Mouse (Mus musculus): ENCODE results near the gene Cd276.

Gene Cd276

DNA sequence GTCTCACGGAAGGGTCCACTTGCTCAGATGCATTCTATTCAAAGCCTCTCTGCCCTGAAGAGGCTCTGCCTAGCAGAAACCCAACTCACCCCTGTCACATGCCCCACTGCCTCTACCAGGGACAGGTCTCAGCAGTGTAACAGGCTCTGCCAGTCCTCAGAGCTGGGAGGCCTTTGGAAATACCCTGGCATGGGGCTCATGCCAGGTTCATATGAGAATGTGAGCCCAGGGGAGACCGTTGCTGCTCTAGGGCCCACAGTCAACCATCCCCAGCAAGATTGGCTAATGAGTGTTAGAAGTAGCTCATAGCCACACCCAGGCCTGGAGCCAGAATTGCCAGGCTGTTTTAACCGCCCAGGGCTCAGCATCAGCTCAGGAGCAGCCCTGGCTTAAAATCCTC is 5.5 kb downstream of the Cd276 start:
- DNase-seq: no peak

DNA sequence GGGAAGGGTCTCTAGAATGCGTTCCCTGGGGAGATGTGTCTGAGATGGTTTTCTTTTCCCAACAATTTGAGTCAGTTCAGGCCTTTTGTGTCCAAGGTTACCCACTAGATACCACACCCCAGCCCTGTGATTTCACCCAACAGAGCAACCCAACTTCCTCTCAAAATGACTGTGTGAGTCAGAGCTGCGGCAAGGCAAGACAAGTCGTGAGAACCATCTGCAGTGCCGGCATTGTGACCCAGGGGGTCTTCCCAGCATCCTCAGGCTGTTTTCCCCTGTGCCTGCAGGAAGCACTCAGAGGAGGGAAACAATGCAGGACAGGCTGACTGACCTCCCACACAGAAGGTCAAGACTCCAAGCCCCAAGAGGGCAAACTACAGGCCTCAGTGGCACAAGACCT is 6.3 kb downstream of the Cd276 start:
- no peak for DNase-seq

DNA sequence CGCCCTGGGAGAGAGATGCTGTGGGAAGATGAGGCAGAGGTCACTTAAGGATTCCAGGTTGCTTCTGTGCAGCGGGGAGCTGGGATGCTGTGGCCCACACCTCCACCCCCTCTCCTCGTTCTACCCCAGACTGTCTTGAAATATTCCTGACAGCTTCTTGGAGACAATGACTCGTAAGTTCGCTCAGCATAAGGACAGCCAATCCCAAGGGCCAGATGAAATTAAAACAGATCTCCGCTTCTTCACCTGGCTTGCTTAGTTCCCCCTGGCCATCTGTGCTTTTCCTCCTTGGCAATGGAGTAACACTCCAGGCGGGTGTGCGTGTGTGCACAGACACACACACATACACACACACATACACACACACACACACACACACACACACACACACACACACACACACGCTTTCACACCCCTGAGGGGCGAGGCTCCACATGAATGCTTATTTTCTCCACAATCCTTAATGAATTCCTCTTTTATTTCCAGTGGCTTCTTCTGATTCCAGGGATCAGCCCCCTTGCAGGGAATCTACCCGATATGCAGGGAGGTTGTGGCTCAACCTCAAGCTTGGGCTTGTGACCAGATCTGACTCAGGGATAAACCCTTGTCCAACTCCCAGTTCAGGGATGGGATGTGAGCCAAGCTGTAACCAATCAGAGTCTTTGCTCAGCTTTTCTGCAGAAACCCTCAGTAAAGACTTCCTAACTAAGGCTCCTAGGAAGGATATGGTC is 8.4 kb downstream of the Cd276 start:
- DNase-seq: no peak

DNA sequence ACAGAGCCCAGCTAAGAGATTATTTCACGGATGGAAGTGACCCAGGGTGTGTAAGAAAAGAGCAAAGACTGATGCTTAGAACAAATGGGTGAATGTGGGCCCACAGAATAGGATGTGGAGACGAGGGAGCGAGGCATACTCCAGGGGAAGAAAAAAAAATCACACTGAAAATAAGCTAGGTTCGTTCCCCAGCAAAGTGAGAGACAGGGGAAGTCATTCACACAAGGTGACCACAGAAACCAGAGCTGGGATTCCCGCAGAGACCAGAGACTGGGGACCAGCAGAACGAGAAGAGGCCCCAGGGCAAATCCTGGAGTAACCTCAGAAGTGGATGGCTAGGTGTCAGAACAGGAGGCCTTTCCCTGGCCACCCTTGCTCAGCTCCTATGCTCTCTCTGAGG is 9.8 kb downstream of the Cd276 start:
- no peak for DNase-seq

DNA sequence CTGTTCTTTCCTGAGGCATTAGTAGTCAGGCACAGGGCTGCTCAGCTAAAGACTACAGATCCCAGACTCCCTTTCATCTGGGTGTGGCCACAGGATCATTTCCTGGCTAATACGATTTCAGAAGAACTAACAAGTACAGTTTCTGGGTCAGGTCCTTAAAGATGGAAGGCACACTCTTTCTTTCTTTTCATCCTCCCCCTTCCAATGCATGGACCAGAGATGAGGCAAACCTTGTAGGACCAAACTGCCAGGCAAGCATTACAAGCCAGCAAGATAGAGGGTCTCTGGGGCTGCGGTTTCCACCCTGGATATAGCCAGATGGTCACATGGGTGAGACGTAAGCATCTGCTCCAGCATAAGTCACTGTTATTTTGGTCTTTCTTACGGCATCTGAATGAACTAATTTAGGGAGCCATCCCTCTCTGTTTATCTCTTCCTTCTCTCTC is 10.3 kb downstream of the Cd276 start:
- no peak for DNase-seq

GRCm38 (mm10) chr9:58541895-58542338 is 13.3 kb downstream of the Cd276 start:
- peak; percentile 35 for DNase-seq

GRCm38 (mm10) chr9:58539886-58540285 is 15.4 kb downstream of the Cd276 start:
- DNase-seq: peak; percentile 76

DNA sequence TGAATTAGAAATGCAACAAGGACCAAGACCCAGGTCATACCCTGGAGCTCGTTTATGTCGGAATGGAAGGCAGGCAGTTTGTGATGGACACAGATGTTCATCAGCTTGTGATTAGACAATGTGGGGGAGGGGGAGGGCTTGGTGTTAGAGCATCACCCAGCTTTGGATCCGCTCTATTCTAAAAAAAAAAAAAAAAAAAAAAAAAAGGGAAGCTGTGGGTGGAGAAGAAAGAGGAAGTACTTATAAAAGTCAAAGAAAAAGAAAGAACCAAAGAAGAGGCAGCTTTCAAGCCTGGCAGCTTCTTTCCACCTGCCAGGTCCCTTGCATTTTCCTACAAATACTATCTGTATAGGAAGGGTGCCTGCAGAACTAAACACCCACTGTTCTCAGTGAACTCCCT is 17.5 kb downstream of the Cd276 start:
- DNase-seq: no peak

- DNase-seq: peak; percentile 71
These were observed 19.6 kb downstream of the Cd276 start for GRCm38 (mm10) chr9:58535447-58536134.

DNA sequence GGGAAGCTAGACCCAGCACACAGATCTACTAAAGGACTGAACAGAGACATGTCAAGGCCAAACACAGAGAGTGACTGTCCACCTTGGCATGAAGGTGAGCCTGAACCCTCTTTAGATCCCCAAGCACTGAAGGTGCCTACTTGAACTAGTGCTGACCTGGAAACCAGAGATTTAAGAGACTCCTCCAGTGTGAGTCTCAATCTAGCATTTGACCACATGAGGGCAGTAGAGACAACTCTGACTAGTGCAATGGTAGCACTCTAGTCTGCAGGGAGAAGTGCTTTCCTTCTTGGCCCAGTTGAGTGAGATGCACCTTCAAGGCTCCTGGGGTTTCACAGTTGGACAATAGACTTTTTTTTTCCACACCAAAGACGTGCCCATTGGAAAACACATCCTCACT is 20.5 kb downstream of the Cd276 start:
- peak; percentile 80 for DNase-seq

DNA sequence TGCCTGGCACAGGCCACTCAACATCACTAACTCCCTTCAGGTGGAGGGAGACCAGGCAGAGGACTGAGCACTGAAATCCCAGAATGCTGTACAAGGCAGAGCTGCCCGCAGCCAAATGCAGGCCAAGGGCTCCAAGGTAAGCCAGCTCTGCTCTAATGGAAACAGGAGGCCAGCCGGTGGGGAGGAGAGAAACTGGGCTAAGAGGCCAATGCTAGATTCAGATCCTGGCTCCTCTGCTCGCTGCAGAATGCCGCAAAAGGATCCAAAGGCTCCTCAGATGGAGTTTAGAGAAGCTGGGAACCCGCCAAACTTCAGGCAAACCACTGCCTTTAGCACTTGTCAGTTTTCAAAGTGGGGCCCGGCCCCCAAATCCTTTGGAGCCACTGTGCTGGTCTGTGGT is 21.9 kb downstream of the Cd276 start:
- no peak for DNase-seq

DNA sequence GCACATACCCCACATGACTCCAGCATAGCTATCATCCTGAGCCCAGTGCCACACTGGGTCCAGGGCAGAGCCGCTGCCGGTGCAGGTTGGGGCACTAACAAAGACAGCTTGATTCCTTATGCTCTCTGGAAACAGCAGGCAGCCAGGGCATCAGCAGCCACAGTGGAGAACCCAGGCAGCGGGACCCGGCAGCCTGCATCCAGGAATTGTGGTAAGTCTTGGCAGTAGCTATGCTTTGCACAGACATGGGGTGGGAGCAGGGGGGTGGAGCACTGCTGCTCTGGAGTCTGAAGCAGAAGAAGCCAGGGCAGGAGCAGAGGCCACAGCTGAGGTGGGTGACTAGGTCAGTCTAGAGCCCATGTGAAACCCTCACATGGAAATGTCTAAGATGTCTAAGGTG is 23.0 kb downstream of the Cd276 start:
- DNase-seq: no peak

GRCm38 (mm10) chr9:58530407-58530806 is 24.8 kb downstream of the Cd276 start:
- DNase-seq: no peak

GRCm38 (mm10) chr9:58527841-58528240 is 27.4 kb downstream of the Cd276 start:
- no peak for DNase-seq

DNA sequence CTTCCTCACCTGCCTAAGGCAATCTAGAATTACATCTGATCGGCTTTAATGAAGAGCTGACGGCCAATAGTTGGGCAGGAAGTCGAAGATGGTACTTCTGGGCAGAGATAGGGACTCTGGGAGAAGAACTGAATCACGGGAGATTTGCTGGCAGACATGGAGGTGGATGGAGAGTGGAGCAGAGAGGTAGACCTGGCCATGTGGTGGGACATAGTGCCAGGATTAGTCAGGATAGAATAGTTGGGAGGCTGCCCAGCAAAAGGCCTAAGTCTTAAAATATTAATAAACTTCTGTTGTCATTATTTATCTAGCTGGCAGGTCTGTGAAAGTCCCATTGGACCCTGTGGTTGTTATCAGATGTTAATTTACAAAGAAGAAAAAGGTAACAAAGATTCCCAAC is 30.1 kb downstream of the Cd276 start:
- DNase-seq: no peak

GRCm38 (mm10) chr9:58521883-58522423 is 33.3 kb downstream of the Cd276 start:
- DNase-seq: no peak

DNA sequence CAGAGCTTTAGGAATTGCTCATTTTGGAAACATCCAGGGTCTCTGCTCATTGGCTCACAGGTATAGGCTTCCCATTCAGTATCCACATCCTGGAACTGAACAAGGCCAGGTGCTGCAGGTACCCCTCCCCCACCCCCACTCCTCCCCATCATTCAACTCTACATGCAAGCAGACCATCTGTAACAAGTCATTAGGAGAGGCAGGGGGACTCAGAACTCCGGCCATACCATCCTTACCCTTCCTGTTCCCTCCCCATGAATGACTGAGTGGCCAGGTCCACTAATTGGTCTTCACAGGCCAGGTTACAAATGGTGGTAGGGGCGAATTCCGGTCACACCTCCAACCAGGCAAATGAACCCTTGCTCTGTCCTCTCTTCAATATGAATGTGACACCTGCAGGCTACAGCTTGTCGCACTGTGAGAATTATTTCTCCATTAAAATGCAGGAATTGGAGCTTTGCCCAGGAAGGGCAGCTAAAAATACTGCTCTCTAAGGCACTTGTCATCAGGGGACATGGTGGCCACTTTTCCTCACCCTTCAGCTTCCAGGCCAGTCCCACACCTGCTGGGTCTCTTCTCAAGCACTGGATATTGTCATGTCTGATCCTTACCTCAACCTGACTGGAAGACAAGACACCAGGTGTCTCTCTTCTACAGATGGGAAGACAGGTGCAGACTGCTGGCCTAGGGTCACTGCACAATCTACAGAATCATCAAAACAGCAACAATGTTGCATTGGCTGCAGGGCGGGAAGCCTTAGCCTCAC is 34.2 kb downstream of the Cd276 start:
- no peak for DNase-seq

GRCm38 (mm10) chr9:58519953-58520352 is 35.3 kb downstream of the Cd276 start:
- no peak for DNase-seq

DNA sequence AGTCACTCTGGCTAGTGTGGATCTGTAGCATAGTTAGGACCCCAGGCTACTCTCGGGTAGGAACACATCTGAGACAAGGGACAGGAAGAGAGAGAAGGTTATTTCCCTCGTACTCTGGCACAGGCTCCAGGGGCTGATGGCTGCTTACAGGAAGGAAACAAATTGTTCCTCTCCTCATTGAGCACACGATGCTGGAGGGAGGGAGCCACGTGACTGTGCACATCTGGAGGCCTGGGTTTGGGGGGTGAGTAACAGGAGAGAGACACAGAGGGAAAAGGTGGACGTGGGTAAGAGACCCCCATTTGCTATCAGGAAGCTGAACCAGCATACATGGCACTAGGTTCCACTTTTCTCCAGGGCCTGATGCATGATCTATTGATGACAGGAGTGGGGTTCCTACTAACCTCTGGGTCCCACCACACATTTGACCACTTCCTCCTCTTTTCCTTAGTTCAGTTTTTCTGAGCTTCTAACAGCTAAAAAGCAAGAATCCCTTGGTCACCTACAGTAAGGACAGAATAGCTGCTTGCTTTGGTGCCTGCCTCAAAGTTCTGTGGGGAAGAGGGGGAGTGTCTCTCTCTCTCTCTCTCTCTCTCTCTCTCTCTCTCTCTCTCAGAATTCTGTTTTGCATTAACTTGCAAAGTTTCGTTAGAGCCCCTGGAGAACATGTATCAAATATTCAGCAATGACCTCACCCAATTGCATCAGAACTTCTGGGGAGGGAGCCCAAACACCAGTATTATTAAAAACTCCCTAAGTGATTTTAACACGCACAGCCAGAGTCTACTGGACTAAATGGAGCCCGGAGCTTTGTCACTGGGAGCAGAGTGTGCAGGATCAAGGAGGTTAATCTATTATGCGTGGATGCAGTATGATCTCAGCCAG is 37.1 kb downstream of the Cd276 start:
- no peak for DNase-seq

DNA sequence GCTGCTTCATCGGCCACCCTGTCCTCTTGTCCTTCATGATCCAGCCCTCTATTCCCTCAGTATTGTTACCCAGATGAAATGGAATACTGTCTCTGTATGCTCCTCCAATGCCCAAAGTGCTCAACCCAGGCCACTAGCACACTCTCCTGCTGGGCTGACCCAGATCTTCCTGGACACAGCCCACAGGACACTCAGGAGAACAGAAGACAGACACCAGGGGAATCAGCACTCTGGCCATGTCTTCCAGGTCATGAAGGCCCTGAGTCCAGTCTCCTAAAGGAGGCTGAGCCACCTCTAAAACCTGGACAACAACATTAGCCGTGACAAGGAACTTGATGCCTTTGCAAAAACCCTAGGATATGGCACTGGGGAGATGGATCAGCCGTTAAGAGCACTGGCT is 38.8 kb downstream of the Cd276 start:
- no peak for DNase-seq

- DNase-seq: no peak
These were observed 41.5 kb downstream of the Cd276 start for GRCm38 (mm10) chr9:58513749-58514148.

GRCm38 (mm10) chr9:58510452-58510851 is 44.8 kb downstream of the Cd276 start:
- DNase-seq: no peak
